9 mouse cellular contexts compared by ENCODE assay signal in genomic region chr11:49202523-49203061, GRCm38 (mm10). TPM values are rescaled to one million over a fixed set of nuclear protein-coding genes. Genes with fewer than 3 reads are reported as not detected.
DNase-seq lines count a peak whose midpoint lies in the region; ATAC-seq and TF ChIP-seq lines count a peak whose summit lies in the region.
"Had no signal": no experiment of that assay in that cellular context is flagged by ENCODE, and none has a peak within 500 bp of the region (broad histone marks: within the 10 kb centered on the region; RNA-seq: fewer than 3 reads in every experiment).

No protein-coding gene starts in this region.

- WGBS in forebrain, postnatal 0 days: 2% methylated on average over 10 of the region's 10 CpGs
- WGBS in kidney, postnatal 0 days: 3% methylated on average over 10 of the region's 10 CpGs

- no peak for TF ChIP-seq POLR2A in bone marrow macrophage, adult 2 months (IDR thresholded peaks at IDR 0.05; ENCODE audit: borderline replicate concordance, low read depth, low read length)

- peaks cover 15% of the 10 kb centered on the region for H3K4me1 ChIP-seq in bone marrow macrophage, adult 2 months (ENCODE audit: control insufficient read depth, insufficient read depth, low read length)
- peaks cover 12% of the 10 kb centered on the region for H3K4me1 ChIP-seq in forebrain, postnatal 0 days (ENCODE audit: insufficient read depth)
- H3K4me1 ChIP-seq in kidney, postnatal 0 days (replicated peaks; ENCODE audit: insufficient read depth, low read length): peaks cover 13% of the 10 kb centered on the region

- H3K4me2 ChIP-seq in forebrain, postnatal 0 days (ENCODE audit: low read depth): peak overlapping the region; percentile 86
- peak overlapping the region; percentile 85 for H3K4me2 ChIP-seq in kidney, postnatal 0 days (ENCODE audit: low read length)

- peak overlapping the region; percentile 98 for H3K27ac ChIP-seq in bone marrow macrophage, adult 2 months (ENCODE audit: insufficient read depth, low read depth, low read length)
- H3K27ac ChIP-seq in forebrain, postnatal 0 days (ENCODE audit: low read depth, low read length): peak overlapping the region; percentile 97
- H3K27ac ChIP-seq in kidney, postnatal 0 days: peak overlapping the region; percentile 96

- no peak for ATAC-seq in forebrain, postnatal 0 days
- ATAC-seq in kidney, postnatal 0 days (replicated peaks; ENCODE audit: low FRiP score, low read depth): peak; percentile 16; the same call in 1 of the 2 replicates

- H3K9ac ChIP-seq in forebrain, postnatal 0 days: peak overlapping the region; percentile 99
- peak overlapping the region; percentile 91 for H3K9ac ChIP-seq in kidney, postnatal 0 days (ENCODE audit: low read depth, low read length)

- peak overlapping the region; percentile 71 for H3K4me3 ChIP-seq in bone marrow macrophage, adult 2 months (ENCODE audit: insufficient read depth, low read length)
- peak overlapping the region; percentile 97 for H3K4me3 ChIP-seq in forebrain, postnatal 0 days (ENCODE audit: low read depth, low read length)
- H3K4me3 ChIP-seq in kidney, postnatal 0 days (replicated peaks; ENCODE audit: low read depth, low read length): peak overlapping the region; percentile 72

- H3K36me3 ChIP-seq in forebrain, postnatal 0 days (ENCODE audit: insufficient read depth): no peaks in the 10 kb centered on the region; the same call in 1 of the 2 replicates
- 0 out of 2 replicates have a peak, but pooled peaks cover 2% of the 10 kb centered on the region for H3K36me3 ChIP-seq in kidney, postnatal 0 days (ENCODE audit: insufficient read depth, low read length)

- no peaks in the 10 kb centered on the region for H3K9me3 ChIP-seq in forebrain, postnatal 0 days (ENCODE audit: low read length)
- H3K9me3 ChIP-seq in kidney, postnatal 0 days (replicated peaks; ENCODE audit: low read length): no peaks in the 10 kb centered on the region

- DNase-seq in right cerebral cortex, postnatal 25 days: peak; percentile 14
- no peak for DNase-seq in right cerebral cortex, postnatal 36 days (ENCODE audit: low spot score in 2 of 2)
- DNase-seq in forebrain, postnatal 0 days: no peak
- DNase-seq in kidney, postnatal 0 days (ENCODE audit: low spot score): no peak
- DNase-seq in mesoderm, embryonic 11.5 days (ENCODE audit: low read depth, low spot score): peak; percentile 28
- peak; percentile 34 to 49 for DNase-seq in spleen, postnatal 10 days (ENCODE audit: low spot score in 2 of 2)
- no peak for DNase-seq in frontal cortex, postnatal 14 days (ENCODE audit: low spot score in 2 of 2)

- no peak for TF ChIP-seq CTCF in bone marrow macrophage, adult 2 months (IDR thresholded peaks at IDR 0.05; ENCODE audit: low read depth, low read length)
- no peak for TF ChIP-seq CTCF in forebrain, postnatal 0 days (IDR thresholded peaks at IDR 0.05; ENCODE audit: low read depth)
- no peak for TF ChIP-seq CTCF in kidney, postnatal 0 days (IDR thresholded peaks at IDR 0.05; ENCODE audit: low read depth)

- no peaks in the 10 kb centered on the region for H3K27me3 ChIP-seq in forebrain, postnatal 0 days (ENCODE audit: insufficient read depth, low read length)
- H3K27me3 ChIP-seq in kidney, postnatal 0 days (ENCODE audit: insufficient read depth, low read length): no peaks in the 10 kb centered on the region

RNA-seq across cellular contexts. Expression of gene Zfp62, which starts 0.5 kb away (rescaled TPM):
- polyA plus RNA-seq in bone marrow macrophage, adult 2 months (2012; ENCODE audit: insufficient read depth, insufficient read length, missing spikeins): 28.4 and 30.8 TPM in 2 replicates
- 55.8 and 59.5 TPM in 2 replicates for total RNA-seq in forebrain, postnatal 0 days (2014; rRNA removed)
- 23.9 and 25.5 TPM in 2 replicates for polyA plus RNA-seq in forebrain, postnatal 0 days (2015; fragmentation: Nextera tagmentation; extraction: Ambion mirVana)
- 29.4 and 29.8 TPM in 2 replicates for polyA plus RNA-seq in kidney, postnatal 0 days (2015; fragmentation: Nextera tagmentation; extraction: Ambion mirVana)

RNA-seq across cellular contexts. Expression of gene Btnl9, which starts 15.6 kb away (rescaled TPM):
- polyA plus RNA-seq in bone marrow macrophage, adult 2 months (2012; ENCODE audit: insufficient read depth, insufficient read length, missing spikeins): 0.15 TPM in 1 of 2 replicates, not detected in the other
- total RNA-seq in forebrain, postnatal 0 days (2014; rRNA removed): 0.08 and 0.14 TPM in 2 replicates
- polyA plus RNA-seq in forebrain, postnatal 0 days (2015; fragmentation: Nextera tagmentation; extraction: Ambion mirVana): 0.16 TPM in 1 of 2 replicates, not detected in the other
- 2.2 and 2.5 TPM in 2 replicates for polyA plus RNA-seq in kidney, postnatal 0 days (2015; fragmentation: Nextera tagmentation; extraction: Ambion mirVana)

RNA-seq across cellular contexts. Expression of gene Mgat1, which starts 41.4 kb away (rescaled TPM):
- 76.3 and 89.8 TPM in 2 replicates for polyA plus RNA-seq in bone marrow macrophage, adult 2 months (2012; ENCODE audit: insufficient read depth, insufficient read length, missing spikeins)
- total RNA-seq in forebrain, postnatal 0 days (2014; rRNA removed): 63.3 and 75.7 TPM in 2 replicates
- polyA plus RNA-seq in forebrain, postnatal 0 days (2015; fragmentation: Nextera tagmentation; extraction: Ambion mirVana): 25.3 and 28.1 TPM in 2 replicates
- 75.2 and 82.7 TPM in 2 replicates for polyA plus RNA-seq in kidney, postnatal 0 days (2015; fragmentation: Nextera tagmentation; extraction: Ambion mirVana)

RNA-seq across cellular contexts. Expression of gene Olfr1394, which starts 48.4 kb away (rescaled TPM):
- not detected in 2 replicates for polyA plus RNA-seq in bone marrow macrophage, adult 2 months (2012; ENCODE audit: insufficient read depth, insufficient read length, missing spikeins)
- total RNA-seq in forebrain, postnatal 0 days (2014; rRNA removed): not detected in 2 replicates
- polyA plus RNA-seq in forebrain, postnatal 0 days (2015; fragmentation: Nextera tagmentation; extraction: Ambion mirVana): not detected in 2 replicates
- not detected in 2 replicates for polyA plus RNA-seq in kidney, postnatal 0 days (2015; fragmentation: Nextera tagmentation; extraction: Ambion mirVana)
- polyA plus RNA-seq: gonadal fat pad, adult 2 months had no signal

Comparison
In these comparisons a context has a peak if more than half of its experiments do, and no peak if none do; other contexts are left out.
1. DNase-seq: peak in right cerebral cortex, postnatal 25 days (single experiment), mesoderm, embryonic 11.5 days (single experiment) and spleen, postnatal 10 days (2 of 2); none in right cerebral cortex, postnatal 36 days (0 of 2), forebrain, postnatal 0 days (single experiment), kidney, postnatal 0 days (single experiment) and frontal cortex, postnatal 14 days (0 of 2).
2. Peak in every context shown above with its lines, with median percentiles within 50 percentile points of each other: H3K27ac ChIP-seq and H3K4me3 ChIP-seq.